Mouse (Mus musculus) lung, postnatal 0 days (tissue): ENCODE data around the gene Akap2.

ENCODE experiments used
- CTCF ChIP-seq: IDR thresholded peaks from 2 replicates; pipeline ENCODE4 v1.5.1; 2016; ENCODE audit warnings: antibody characterized with exemption, mild to moderate bottlenecking
- EP300 ChIP-seq: IDR thresholded peaks from 2 replicates; pipeline ENCODE4 v1.6.1; 2016; ENCODE audit warnings: antibody characterized with exemption, mild to moderate bottlenecking, control low read depth

DNA sequence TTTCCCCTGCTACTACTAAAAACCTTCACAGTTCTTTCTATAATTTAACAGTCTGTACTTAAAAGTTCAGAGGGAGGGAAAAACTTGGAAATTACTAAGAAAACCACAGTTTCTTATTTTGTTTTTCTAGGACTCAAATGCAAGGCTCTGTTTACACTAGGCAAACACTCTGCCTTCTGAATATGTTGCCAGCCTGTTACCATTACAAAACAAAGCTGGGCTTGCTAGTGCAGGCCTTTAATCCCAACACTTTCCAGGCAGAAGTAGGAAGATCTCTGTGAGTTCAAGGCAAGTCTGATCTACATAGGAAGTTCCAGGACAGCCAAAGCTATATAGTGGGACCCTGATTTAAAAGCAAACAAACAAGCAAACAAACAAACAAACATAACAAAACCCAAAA lies 58.1 kb downstream of the Akap2 start:
- TF ChIP-seq EP300: no peak
- no peak for TF ChIP-seq CTCF
